Mouse (Mus musculus): ENCODE results near the gene Klk1b24.

DNA sequence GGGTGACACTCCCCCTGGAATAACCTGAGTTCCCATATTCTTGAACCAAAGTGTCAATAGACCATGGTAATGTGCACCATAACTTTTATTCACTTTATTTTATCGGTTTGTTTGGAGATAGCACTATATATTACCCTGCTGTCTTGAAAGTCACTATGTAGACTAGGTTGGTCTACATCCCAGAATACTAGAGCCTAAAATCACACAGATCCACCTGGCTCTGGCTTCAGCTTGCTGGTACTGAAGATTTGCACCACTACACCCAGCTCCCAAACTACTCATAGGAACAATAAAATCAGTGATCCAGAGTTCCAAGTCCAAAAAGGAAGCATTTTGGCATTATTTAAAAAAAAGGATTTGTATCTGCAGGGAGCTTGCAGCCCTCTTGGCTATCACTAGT is 27.6 kb downstream of the Klk1b24 start, which contains the start of gene Klk1b5:
- no peak for TF ChIP-seq CTCF (IDR thresholded peaks at IDR 0.05; ENCODE audit: low read depth)
- no peak for TF ChIP-seq EP300 (optimal IDR thresholded peaks at IDR 0.05)

All from stomach, postnatal 0 days (tissue).